Mouse (Mus musculus) midbrain, embryonic 15.5 days (tissue): ENCODE data around the gene Cops9. TPM values are rescaled to one million over a fixed set of nuclear protein-coding genes. Genes with fewer than 3 reads are reported as not detected.

Experiments
- ATAC-seq: fragments of 200-750 bp; cut with Nextera tagmentation; replicated peaks from 2 replicates; pipeline ENCODE4 v1.8.0; 2017; ENCODE audit warnings: moderate TSS enrichment
- H3K27ac ChIP-seq: fragments of 300-500 bp; sonication (generic); 2 replicates; pipeline ENCODE4 v1.5.1; 2015; ENCODE audit warnings: mild to moderate bottlenecking, inconsistent platforms
- H3K27me3 ChIP-seq: fragments of 300-500 bp; sonication (generic); replicated peaks from 2 replicates; pipeline ENCODE4 v1.6.1; 2015; ENCODE audit warnings: inconsistent platforms
- H3K36me3 ChIP-seq: fragments of 300-500 bp; sonication (generic); replicated peaks from 2 replicates; pipeline ENCODE4 v1.6.1; 2015; ENCODE audit warnings: inconsistent platforms
- H3K4me1 ChIP-seq: fragments of 300-500 bp; sonication (generic); 2 replicates; pipeline ENCODE4 v1.6.1; 2015; ENCODE audit warnings: inconsistent platforms
- H3K4me2 ChIP-seq: fragments of 300-500 bp; sonication (generic); 2 replicates; pipeline ENCODE4 v1.6.1; 2015; ENCODE audit warnings: inconsistent platforms, mild to moderate bottlenecking, moderate library complexity
- H3K4me3 ChIP-seq: fragments of 300-500 bp; sonication (generic); 2 replicates; pipeline ENCODE4 v1.5.1; 2015; ENCODE audit warnings: mild to moderate bottlenecking, inconsistent platforms
- H3K9ac ChIP-seq: fragments of 300-500 bp; sonication (generic); 2 replicates; pipeline ENCODE4 v1.6.1; 2015; ENCODE audit warnings: mild to moderate bottlenecking, inconsistent platforms
- H3K9me3 ChIP-seq: fragments of 300-500 bp; sonication (generic); 2 replicates; pipeline ENCODE4 v1.6.1; 2016; ENCODE audit warnings: inconsistent platforms
- WGBS: fragments of 180-500 bp; shearing (Covaris S2); methylation state at CpG from one replicate; pipeline ENCODE4 v1.1.7; 2015; ENCODE audit warnings: mixed read lengths; 5-methylcytosine and 5-hydroxymethylcytosine counted together
- polyA plus RNA-seq: library from polyadenylated mRNA; unstranded; fragments of >200 nt; fragmentation: Nextera tagmentation; extraction: Ambion mirVana; gene quantifications from 2 replicates; pipeline ENCODE4 v1.2.1, GENCODE M21; 2015

The Cops9 gene
- polyA plus RNA-seq, 1 experiment from 2014 or later = 526 TPM

- H3K9me3 ChIP-seq = no peaks in the 10 kb centered on the region
- ATAC-seq = no peak
- no peak overlapping the region for H3K4me3 ChIP-seq
- WGBS = 79% methylated on average over 5 of the region's 5 CpGs
- H3K36me3 ChIP-seq = peaks cover 14% of the 10 kb centered on the region; the same call in 1 of the 2 replicates
- no peaks in the 10 kb centered on the region for H3K4me1 ChIP-seq
- no peaks in the 10 kb centered on the region for H3K27me3 ChIP-seq
- H3K4me2 ChIP-seq = no peak overlapping the region
- H3K9ac ChIP-seq = no peak overlapping the region
- no peak overlapping the region for H3K27ac ChIP-seq
These were observed 9.6 kb downstream of the Cops9 start for GRCm38 (mm10) chr1:92632196-92632595.

GRCm38 (mm10) chr1:92628227-92628626 is 13.6 kb downstream of the Cops9 start:
- H3K9ac ChIP-seq = no peak overlapping the region
- WGBS = 73% methylated on average over 4 of the region's 4 CpGs
- no peaks in the 10 kb centered on the region for H3K4me1 ChIP-seq
- H3K36me3 ChIP-seq = no peaks in the 10 kb centered on the region
- H3K4me3 ChIP-seq = no peak overlapping the region
- H3K4me2 ChIP-seq = no peak overlapping the region
- H3K27ac ChIP-seq = no peak overlapping the region
- no peaks in the 10 kb centered on the region for H3K27me3 ChIP-seq
- ATAC-seq = no peak
- no peaks in the 10 kb centered on the region for H3K9me3 ChIP-seq

- Histone ChIP-seq H3K4me3 (no peak overlapping the region), H3K9ac (no peak overlapping the region), H3K9me3 (no peaks in the 10 kb centered on the region), H3K27ac (no peak overlapping the region), H3K4me1 (no peaks in the 10 kb centered on the region), H3K27me3 (no peaks in the 10 kb centered on the region), H3K36me3 (no peaks in the 10 kb centered on the region), H3K4me2 (no peak overlapping the region)
- no peak for ATAC-seq
- 67% methylated on average over 4 of the region's 4 CpGs for WGBS
These were observed 23.4 kb downstream of the Cops9 start for GRCm38 (mm10) chr1:92618360-92618759.

GRCm38 (mm10) chr1:92617488-92617887 is 24.3 kb downstream of the Cops9 start, which contains the start of gene Olfr12:
TSS of gene Olfr12 (plus strand) at chr1:92617788.
- Histone ChIP-seq H3K4me3 (no peak within 1 kb of the TSS), H3K36me3 (no peaks in the 10 kb centered on the region), H3K9ac (no peak within 1 kb of the TSS), H3K4me1 (no peaks in the 10 kb centered on the region), H3K27ac (no peak within 1 kb of the TSS), H3K4me2 (no peak within 1 kb of the TSS), H3K27me3 (no peaks in the 10 kb centered on the region), H3K9me3 (no peaks in the 10 kb centered on the region)
- no peak for ATAC-seq
- WGBS = 57% methylated on average over 2 of the region's 2 CpGs

- H3K9ac ChIP-seq = no peak overlapping the region
- no peaks in the 10 kb centered on the region for H3K4me1 ChIP-seq
- H3K4me2 ChIP-seq = no peak overlapping the region
- WGBS = 85% methylated on average over 1 of the region's 1 CpGs
- ATAC-seq = no peak
- no peak overlapping the region for H3K4me3 ChIP-seq
- H3K36me3 ChIP-seq = no peaks in the 10 kb centered on the region
- H3K27ac ChIP-seq = no peak overlapping the region
- H3K9me3 ChIP-seq = no peaks in the 10 kb centered on the region
- H3K27me3 ChIP-seq = 0 out of 2 replicates have a peak, but pooled peaks cover 5% of the 10 kb centered on the region
These were observed 25.7 kb downstream of the Cops9 start for GRCm38 (mm10) chr1:92616046-92616445.

GRCm38 (mm10) chr1:92614516-92614915 is 27.3 kb downstream of the Cops9 start:
- no peak overlapping the region for H3K4me3 ChIP-seq
- 7% methylated on average over 1 of the region's 1 CpGs for WGBS
- ATAC-seq = no peak
- H3K9ac ChIP-seq = no peak overlapping the region
- H3K4me1 ChIP-seq = no peaks in the 10 kb centered on the region
- no peaks in the 10 kb centered on the region for H3K9me3 ChIP-seq
- 0 out of 2 replicates have a peak, but pooled peaks cover 5% of the 10 kb centered on the region for H3K27me3 ChIP-seq
- H3K4me2 ChIP-seq = no peak overlapping the region
- H3K27ac ChIP-seq = no peak overlapping the region
- H3K36me3 ChIP-seq = no peaks in the 10 kb centered on the region

GRCm38 (mm10) chr1:92613175-92613574 is 28.6 kb downstream of the Cops9 start:
- Histone ChIP-seq H3K4me3 (no peak overlapping the region), H3K36me3 (no peaks in the 10 kb centered on the region), H3K27ac (no peak overlapping the region), H3K9me3 (no peaks in the 10 kb centered on the region), H3K9ac (no peak overlapping the region), H3K27me3 (0 out of 2 replicates have a peak, but pooled peaks cover 5% of the 10 kb centered on the region), H3K4me2 (no peak overlapping the region), H3K4me1 (no peaks in the 10 kb centered on the region)
- WGBS = 34% methylated on average over 4 of the region's 4 CpGs
- ATAC-seq = no peak

- Histone ChIP-seq H3K36me3 (no peaks in the 10 kb centered on the region), H3K9me3 (no peaks in the 10 kb centered on the region), H3K9ac (no peak overlapping the region), H3K4me2 (no peak overlapping the region), H3K27me3 (0 out of 2 replicates have a peak, but pooled peaks cover 5% of the 10 kb centered on the region), H3K27ac (no peak overlapping the region), H3K4me1 (no peaks in the 10 kb centered on the region), H3K4me3 (no peak overlapping the region)
- ATAC-seq = no peak
- whole genome bisulfite sequencing = 7% methylated on average over 5 of the region's 5 CpGs
These were observed 30.8 kb downstream of the Cops9 start for GRCm38 (mm10) chr1:92611008-92611407.

GRCm38 (mm10) chr1:92607711-92608110 is 34.1 kb downstream of the Cops9 start:
- Histone ChIP-seq H3K4me2 (no peak overlapping the region), H3K36me3 (no peaks in the 10 kb centered on the region), H3K9ac (no peak overlapping the region), H3K27ac (no peak overlapping the region), H3K4me1 (no peaks in the 10 kb centered on the region), H3K27me3 (0 out of 2 replicates have a peak, but pooled peaks cover 5% of the 10 kb centered on the region), H3K9me3 (no peaks in the 10 kb centered on the region), H3K4me3 (no peak overlapping the region)
- WGBS = 83% methylated on average over 4 of the region's 4 CpGs
- no peak for ATAC-seq

GRCm38 (mm10) chr1:92605482-92605881 is 36.3 kb downstream of the Cops9 start, which contains the start of gene Olfr1410:
TSS of gene Olfr1410 (plus strand) at chr1:92605782.
- no peak within 1 kb of the TSS for H3K27ac ChIP-seq
- no peaks in the 10 kb centered on the region for H3K9me3 ChIP-seq
- no peak for ATAC-seq
- no peaks in the 10 kb centered on the region for H3K27me3 ChIP-seq
- H3K4me3 ChIP-seq = no peak within 1 kb of the TSS
- no peaks in the 10 kb centered on the region for H3K36me3 ChIP-seq
- no peak within 1 kb of the TSS for H3K4me2 ChIP-seq
- no peaks in the 10 kb centered on the region for H3K4me1 ChIP-seq
- 93% methylated on average over 1 of the region's 1 CpGs for WGBS
- H3K9ac ChIP-seq = no peak within 1 kb of the TSS

GRCm38 (mm10) chr1:92596019-92596418 is 45.8 kb downstream of the Cops9 start:
- H3K4me1 ChIP-seq = no peaks in the 10 kb centered on the region
- ATAC-seq = no peak
- no peak overlapping the region for H3K9ac ChIP-seq
- no peaks in the 10 kb centered on the region for H3K9me3 ChIP-seq
- H3K27me3 ChIP-seq = no peaks in the 10 kb centered on the region
- no peak overlapping the region for H3K4me3 ChIP-seq
- no peaks in the 10 kb centered on the region for H3K36me3 ChIP-seq
- H3K27ac ChIP-seq = no peak overlapping the region
- WGBS = 84% methylated on average over 3 of the region's 3 CpGs
- H3K4me2 ChIP-seq = no peak overlapping the region

- no peak within 1 kb of the TSS for H3K9ac ChIP-seq
- no peak within 1 kb of the TSS for H3K4me3 ChIP-seq
- no peaks in the 10 kb centered on the region for H3K4me1 ChIP-seq
- no peak within 1 kb of the TSS for H3K27ac ChIP-seq
- no peaks in the 10 kb centered on the region for H3K36me3 ChIP-seq
- no peak within 1 kb of the TSS for H3K4me2 ChIP-seq
- no peaks in the 10 kb centered on the region for H3K27me3 ChIP-seq
- no peak for ATAC-seq
- H3K9me3 ChIP-seq = no peaks in the 10 kb centered on the region
These were observed 47.7 kb downstream of the Cops9 start, which contains the start of gene Olfr1411 for GRCm38 (mm10) chr1:92594111-92594510. TSS of gene Olfr1411 (plus strand) at chr1:92594411.
